Mouse (Mus musculus): ENCODE data around the gene Ddc.

Gene Ddc

DNA sequence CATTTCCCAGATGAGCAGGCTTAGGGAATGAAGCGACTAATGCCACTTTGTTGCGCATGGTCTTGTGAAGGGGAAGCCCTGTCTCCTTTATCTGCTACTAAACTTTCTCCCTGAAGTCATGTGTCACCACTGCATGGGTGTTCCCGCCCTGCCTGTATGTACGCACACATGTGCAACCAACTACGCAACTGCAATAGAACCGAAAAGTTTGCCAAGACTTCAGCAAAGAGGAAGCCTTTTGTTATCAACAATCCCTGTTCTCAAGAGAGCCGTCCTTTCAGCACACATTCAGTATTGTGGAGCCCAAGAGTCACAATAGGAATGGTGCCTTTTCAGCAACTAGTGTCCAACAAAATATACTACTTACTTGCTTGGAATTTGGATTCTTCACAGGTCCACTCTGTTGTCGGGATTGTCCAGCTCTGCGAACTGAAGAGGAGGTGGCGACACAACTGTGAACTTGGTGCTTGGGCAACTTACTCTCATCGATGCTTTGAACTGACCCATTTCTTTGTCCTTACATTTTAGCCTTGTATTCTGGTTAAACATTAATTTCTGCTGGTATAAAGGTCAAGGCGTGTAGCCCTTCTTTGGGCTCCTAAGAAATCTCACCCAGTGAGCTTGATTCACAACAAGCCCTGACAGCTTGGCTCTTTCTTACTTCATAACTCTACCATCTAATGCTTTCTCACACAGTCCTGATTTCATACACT lies at the start of gene Ddc:
TSS of gene Ddc (minus strand) at position 500 of the 713 bp plus-strand sequence.
- peak; percentile 20 for DNase-seq (ENCODE audit: low read depth, low spot score)

DNA sequence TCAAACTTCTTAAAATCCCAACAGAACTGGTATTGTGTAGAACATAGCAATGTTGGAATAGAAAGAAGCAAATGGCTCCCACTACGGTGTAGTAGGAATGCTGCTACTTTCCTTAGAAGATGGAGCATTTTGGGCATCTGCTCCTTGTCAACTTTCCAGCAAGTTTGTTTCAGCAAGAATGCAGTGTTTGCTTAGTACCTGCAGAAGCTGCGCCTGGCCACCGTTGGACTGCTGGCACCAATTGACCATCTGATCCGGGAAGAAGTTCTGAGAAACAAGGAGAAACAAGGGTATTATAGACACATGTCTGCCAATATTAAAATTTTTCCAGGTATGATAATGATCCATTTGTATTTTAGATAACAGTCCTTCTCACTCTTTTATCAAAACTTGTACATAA lies 47.8 kb upstream of the Ddc start:
- DNase-seq (ENCODE audit: low read depth, low spot score): no peak

DNA sequence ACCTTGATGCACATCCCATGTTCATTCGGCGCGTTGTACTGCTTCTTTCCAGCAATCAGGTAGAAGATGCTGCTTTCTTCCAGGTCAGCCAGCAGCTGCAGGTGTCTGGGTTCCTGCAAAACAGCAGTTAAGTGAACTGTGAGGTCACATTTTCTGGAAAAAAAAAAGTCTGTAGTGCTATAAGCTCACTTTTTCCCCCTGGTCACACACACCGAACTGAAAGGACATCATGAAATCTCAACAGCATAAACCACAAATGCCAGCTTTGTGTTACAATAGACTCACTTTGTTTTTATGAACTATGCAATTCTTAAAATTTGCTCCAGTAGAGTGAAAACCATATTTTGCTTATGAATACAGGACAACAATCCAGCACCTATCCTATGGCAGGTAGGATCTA lies 46.9 kb upstream of the Ddc start:
- DNase-seq (ENCODE audit: low read depth, low spot score): no peak

DNA sequence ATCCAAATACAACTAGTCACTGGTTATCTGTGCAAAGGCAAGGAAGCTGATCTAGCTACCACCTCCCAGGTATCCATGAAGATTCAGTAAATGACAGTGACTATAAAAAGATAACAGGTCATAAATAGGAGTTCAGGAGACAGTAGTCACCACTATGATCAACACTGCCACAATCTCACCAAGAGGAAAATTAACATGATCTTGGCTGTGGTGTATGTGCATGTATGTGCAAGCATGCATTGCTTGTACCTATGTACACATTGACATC lies 46.1 kb upstream of the Ddc start:
- DNase-seq (ENCODE audit: low read depth, low spot score): no peak

DNA sequence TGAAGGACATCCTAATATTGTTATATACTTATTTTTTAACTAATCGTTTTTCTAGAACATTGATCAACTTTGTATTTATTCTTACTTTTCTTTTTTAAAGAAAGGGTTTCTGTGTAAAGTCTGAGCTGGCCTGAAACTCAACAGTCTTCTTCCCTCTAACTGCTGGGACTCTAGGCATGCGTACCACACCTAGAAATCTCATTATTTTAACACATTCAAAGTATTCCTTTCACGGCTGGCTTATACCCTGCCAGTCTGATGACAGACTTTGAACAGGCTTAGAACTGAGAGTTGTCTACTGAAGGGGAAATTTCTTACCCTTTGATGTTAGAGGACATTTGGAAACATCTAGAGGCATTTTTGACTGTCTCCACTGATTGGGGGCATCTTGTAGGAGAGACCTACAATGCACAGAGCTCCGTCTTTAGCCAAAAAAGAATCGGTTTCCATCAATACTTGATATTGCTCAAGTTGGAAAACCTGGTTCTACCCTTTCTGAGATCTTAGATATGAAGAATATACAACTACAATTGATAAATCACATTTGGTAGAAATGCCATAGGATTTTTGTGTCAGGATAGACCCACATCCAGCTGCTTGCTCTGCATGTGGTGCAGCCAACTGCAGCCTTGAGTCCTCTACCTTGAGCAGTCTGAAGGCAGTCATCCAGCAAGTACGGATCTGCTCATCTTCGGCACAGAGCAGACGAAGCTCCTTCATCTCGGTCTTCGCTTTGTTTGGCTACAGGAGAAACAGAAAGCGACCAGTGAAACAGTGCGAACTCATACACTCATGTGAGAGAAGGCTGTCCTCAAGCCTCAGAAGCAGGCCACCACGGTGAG lies 45.5 kb upstream of the Ddc start:
- no peak for DNase-seq (ENCODE audit: low read depth, low spot score)

DNA sequence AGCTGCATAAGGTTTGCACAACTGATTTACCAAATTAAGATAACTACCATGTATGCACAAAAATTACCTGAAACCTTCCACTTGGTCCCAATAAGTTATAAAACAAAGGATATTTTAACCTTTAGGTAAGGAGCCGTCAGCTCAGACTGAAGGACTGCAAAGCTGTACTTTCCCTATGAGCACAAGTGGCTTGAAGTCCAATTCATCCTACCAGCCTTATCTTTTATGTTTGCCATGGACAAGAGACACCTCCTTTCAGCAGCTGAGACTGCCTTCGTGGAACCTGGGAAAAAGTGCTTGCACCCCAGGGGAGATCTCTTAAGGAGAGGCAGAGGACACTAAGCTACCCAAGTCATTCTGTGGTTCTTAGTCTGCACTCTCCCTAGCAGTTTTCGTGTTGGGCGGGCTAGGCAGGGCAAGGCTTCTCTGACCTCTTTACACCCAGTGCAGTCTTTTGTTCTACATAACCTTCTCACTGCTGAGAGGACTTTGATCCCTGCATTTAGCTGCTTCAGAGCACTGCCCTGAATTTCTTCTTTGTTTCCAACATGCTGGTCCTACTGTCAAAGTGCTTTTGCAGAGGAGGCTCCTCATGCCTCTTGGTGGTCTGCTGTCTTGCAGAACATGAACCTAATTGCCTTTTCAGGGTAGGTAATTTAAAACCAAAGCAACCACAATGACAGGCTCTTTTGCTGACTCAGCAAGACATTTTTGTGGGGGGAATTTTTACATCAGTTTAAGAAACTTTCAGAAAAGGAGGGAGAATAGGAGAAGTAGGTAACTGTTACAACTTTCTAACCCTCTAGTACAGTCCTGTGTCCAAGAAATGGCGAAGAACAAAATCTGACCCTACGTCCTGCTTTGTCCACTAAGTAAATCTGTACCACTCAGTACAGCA lies 44.6 kb upstream of the Ddc start:
- DNase-seq (ENCODE audit: low read depth, low spot score): no peak

DNA sequence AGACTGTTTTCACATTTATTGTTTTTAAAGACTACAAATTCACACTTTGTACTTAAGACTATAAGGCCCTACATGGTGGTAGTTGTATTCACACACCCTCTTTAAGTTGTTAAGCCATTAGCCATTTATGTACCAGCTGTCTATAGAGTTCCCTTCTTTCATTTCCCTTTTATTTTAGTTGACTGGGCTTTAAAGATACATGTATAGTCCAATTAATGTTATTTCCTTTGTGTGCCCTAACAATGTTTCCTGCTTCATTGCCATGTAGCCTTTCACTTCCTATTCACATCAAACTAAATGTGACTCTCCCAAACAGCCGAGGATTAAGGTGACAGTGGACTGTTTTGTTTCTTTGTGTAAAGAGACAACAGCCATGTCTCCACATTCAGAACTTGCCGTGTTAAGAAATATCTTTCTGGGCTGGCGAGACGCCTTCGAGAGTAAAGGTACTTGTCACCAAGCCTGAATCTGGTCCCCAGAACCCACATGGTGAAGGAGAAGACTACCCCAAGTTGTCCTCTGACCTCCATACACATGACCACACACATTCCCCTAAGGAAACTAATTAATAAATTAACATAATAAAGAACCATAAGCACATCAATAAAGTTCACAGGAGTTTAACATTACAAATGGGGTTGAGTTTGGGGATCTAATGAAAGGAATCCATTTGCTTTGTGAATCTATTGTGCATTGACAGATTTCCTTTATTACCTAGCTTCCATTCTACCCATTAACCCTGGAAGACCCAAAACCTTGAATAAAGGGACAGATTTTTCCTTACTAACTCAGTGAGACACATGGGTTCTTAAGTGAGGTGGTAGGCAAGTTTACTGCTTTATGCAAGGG lies 43.1 kb upstream of the Ddc start:
- DNase-seq (ENCODE audit: low read depth, low spot score): no peak

DNA sequence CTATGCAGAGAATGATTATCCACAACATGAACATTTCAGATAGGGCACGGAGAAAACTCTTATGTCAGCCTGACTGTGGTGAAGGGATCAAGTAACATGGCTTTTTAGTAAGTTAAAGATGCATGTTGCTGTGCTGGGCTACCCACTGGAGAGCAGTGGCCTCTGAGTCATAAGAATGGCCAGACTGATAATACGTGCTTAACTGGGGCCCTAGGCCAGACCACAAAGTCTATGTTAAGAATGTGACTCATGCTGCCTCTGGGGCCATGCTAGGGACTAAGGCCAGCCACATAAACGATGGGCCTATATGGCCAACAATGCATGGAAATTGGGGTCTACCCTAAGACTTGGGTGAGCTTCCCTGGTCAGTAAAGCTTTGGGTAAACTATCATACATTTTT lies 41.7 kb upstream of the Ddc start:
- DNase-seq (ENCODE audit: low read depth, low spot score): no peak

DNA sequence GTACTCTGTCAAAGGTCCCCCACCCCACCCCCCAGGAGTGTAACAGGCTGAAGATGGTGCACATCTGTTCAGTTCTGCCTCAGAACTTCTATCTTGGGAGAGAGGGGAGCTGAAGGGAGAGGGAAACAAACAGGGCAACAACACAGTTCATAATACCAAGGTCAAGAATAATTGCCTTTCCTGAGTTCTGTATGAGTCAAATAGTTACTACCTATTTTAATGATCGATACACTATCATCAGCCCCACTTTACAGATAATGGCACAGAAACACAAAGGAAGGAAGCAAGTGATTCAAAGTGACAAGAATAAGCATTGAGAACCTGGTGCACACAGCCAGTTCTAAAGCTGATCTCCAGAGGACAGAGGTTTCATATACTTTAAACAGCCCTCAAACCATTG lies 40.6 kb upstream of the Ddc start:
- no peak for DNase-seq (ENCODE audit: low read depth, low spot score)

DNA sequence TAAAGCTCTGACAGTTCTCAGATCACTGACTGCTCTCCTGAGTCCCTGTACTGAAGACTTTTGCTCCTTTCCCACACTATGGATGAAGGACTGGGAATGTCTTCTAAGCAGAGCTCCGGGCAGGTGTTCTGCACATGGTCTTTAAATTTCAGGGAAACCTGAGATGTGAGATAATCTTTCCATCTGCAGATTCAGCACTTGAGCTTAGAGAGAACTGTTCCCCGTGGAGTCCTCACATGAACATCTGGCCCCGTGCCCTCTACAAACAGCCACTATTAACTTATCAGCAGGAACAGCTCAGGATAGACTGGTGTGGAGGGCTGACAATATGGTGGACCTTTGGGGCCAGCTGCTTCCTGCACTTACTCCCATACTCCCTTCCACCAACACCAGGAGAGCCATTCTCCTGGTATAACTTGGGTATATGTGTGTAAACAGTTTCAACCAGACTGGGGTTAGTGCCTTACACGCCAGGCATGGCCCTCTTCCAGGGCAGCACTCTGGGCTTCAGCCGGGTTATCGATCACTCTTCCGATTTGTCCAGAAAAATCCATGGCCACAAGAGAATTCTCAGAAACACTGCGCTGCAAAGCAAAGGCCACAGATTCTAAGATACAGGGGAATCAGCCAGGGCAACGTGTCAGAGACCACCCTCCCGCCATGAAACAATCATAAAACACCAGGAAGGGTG lies 39.5 kb upstream of the Ddc start:
- DNase-seq (ENCODE audit: low read depth, low spot score): no peak

DNA sequence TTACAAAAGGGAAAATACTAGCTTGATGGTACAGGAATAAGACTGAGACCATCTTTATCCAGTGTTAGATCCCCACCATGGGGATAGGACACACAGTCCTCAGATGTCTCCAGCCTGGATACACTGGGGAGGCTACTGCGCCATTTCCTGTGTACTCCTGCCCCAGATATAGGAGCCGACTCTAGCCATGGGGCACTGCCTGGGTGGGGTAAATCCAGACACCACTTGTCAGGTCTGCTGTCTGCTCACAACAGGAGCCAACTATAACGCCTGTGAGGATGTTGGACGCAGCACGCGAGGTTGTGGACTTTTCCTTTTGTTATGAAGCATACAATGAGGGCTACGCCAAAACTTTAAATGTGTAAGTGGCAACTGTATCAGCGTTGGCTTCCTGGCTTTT lies 36.9 kb upstream of the Ddc start:
- DNase-seq (ENCODE audit: low read depth, low spot score): no peak

DNA sequence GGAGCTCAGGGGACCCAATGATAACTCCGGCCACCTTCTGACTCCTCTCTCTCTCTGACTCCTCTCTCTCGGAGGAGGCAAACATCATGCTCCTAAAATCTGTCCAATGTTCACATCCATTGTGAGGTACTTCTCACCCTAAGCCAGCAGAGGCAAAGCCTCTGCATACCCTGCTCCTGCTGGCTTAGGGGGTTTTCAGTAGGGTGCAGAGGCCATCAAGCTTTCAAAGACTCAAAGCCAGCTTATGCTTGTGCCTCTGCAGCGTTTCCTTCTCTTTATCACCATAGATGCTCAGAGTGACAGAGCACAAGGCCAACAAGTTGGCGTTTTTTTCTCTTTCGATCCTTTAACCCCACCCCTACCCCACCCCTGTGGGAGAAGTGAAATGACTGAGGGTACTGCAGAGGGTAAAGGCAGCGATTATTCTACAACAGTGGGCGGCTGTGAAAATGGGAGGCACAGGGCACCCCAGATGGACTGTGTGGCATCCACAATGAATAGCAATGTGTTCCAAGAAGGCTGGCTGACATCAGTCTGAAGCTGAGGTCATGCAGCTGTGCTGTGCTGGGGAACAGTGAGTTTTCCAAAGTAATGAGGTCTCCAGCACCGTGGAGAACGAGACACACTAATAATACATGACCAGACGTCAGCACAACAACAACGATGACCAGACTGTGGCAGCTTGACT lies 34.3 kb upstream of the Ddc start:
- DNase-seq (ENCODE audit: low read depth, low spot score): peak; percentile 90

DNA sequence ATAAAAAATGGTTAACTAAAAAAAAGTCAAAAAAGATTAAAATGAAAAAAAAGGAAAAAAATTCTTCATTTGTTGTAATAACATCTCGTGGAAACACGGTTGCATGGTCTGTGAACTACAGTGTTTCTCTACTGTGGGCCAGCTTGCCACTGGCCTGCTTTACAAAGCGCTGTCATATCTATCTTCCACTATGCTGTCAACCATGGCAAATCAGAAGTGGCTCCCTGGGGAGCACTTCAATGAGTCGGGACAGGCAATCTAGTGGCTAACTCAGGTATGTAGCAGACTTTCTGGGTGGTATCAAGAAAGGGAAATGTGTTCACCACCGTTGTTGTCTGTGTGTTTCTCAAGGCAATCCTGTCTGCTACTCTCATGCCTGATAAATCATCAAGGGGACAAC lies 33.7 kb upstream of the Ddc start:
- DNase-seq (ENCODE audit: low read depth, low spot score): no peak

DNA sequence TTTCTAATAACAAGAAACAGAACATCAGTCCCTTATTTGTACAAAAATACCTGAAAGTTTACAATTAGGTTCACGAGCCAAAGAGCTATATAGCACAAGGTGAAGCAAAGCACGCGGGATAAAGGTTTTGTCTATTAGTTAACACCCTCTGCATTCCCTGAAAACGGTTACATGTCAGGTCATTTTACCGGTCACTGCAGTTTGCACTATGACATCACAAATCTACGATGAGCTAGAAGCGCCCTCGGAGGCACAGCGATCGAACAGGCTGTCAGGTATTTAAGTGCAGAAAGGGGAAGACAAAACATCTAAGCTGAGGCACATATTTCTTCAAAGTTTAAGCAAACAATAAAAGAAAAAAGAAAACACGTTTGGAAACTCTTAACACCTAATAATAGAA lies 32.6 kb upstream of the Ddc start:
- DNase-seq (ENCODE audit: low read depth, low spot score): no peak

DNA sequence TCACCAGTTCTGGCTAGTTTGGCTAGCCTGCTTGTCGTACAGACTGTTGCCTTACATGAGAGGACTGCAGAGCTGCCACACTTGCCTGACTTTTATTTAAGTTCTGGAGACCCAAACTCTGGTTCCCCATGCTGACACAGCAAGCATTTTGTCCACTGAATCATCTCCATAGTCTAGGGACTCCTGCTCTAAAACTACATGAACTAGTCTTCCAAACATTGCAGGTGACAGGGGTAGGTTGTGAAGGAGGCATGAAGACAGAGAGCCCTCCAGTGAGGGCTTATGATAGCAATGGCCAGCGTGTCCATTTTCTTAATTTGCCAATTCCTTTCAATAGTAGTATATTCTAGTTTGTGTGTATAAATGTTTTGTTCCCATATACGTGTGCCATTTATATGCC lies 31.1 kb upstream of the Ddc start:
- no peak for DNase-seq (ENCODE audit: low read depth, low spot score)

DNA sequence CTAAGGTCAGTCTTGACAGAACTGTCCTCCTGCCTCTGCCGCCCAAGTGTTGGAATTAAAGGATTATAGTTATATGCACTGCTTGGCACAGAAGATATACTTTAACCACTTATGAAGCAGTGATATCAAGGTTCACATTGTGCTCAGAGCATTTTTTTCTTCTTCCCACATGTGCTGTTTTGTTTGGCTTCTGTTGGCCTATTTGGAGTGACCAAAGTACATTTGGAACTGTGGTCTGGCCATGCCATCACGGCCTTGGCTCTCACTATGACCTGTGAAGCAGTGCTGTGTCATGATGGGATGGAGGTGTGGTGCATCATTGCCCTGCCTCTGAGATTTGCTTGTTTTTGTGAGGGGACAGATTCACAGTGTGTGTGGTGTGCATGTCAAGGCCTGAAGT lies 30.6 kb upstream of the Ddc start:
- DNase-seq (ENCODE audit: low read depth, low spot score): no peak

DNA sequence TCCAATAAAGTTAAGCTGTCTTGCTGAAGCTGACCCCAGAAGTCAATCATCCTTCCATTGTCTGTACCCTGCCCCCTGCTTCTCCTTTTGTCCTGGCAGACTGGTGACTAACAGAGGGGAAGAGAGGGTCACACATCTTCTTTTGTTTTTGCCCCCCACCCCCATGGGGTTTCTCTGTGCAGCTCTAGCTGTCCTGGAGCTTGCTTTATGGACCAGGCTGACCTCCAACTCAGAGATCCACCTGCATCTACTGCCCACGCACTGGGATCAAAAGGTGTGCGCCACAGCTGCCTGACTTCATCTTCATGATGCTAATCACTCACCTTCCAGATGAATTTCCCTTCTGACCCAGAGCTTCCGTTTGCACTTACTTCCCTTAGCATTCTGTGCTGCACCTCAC lies 26.0 kb upstream of the Ddc start:
- no peak for DNase-seq (ENCODE audit: low read depth, low spot score)

DNA sequence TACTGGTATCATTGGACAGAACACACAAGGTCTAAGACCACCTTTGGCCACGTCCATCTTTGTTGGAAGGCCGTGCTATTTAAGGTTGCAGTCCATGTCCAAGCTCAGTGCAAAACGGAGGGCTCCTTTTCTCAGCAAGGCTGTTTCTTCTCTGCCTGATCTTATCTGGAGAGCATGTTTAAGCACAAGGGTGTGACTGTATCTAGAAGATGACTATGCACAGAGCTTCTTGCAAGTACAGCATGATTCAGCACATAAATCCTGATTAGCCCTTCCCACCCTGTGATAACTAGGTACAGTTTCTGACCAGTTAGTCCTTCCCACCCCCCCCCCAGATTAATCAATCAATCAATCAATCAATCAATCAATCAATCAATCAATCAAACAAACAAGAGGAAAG lies 25.4 kb upstream of the Ddc start:
- DNase-seq (ENCODE audit: low read depth, low spot score): no peak

DNA sequence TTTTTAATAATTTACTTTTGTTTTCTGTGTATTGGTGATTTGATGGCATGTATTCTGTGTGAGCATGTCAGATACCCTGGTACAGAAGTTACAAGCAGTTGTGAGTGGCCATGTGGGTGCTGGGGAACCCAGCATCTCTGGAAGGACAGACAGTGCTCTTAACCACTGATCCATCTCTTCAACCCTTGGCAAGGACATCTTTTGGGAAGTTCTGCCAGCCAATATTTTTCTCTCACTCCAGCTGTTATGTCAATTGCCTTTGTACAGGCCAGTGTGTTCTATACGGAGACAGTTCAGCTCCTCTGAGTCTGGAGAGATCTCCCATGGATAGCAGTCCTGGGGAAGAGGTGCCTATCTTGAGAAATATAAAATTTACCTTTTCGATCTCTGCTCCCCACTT lies 24.2 kb upstream of the Ddc start:
- no peak for DNase-seq (ENCODE audit: low read depth, low spot score)

DNA sequence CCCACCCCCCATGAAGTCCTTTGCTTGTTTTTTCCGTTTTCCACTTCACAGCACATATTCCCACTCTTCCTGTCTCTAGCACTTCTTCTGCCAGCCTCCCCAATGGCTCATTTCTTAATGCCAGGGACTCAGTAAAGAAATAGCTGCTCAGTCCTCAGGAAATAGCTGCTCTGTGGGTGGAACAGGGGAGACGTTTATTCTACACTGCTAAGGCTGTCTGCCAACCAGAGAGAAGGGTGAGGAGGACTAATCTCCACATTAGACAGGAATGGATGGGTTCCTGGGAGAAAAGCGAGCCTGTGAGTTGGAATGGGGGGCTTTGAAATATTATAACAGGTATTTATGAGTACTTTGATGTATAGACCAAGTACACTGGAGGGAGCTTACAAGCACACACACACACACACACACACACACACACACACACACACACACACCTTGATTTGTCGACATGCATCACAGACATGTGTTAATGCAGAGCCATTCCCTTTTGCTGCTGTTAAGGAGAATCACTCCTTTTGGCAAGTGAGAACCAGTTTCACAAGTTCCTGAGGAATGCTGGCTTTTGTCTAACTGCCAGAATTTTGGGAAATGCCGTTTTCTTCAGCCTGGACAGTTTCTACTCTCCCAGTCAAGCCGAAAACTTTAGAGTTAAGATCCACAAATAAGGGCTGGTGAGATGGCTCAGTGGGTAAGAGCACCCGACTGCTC lies 9.9 kb upstream of the Ddc start:
- DNase-seq (ENCODE audit: low read depth, low spot score): peak; percentile 59

Data from brain, adult 2 months (tissue).